Mouse (Mus musculus) spleen, postnatal 36 days (tissue): Measurements from ENCODE around the gene Usp13.

Source experiments
- DNase-seq, 2 experiments: peaks; one replicate each; pipeline ENCODE4 v3.0.0; 2022; ENCODE audit warnings: low spot score in 2 of 2, mixed read lengths in 1 of 2

The Usp13 gene

DNA sequence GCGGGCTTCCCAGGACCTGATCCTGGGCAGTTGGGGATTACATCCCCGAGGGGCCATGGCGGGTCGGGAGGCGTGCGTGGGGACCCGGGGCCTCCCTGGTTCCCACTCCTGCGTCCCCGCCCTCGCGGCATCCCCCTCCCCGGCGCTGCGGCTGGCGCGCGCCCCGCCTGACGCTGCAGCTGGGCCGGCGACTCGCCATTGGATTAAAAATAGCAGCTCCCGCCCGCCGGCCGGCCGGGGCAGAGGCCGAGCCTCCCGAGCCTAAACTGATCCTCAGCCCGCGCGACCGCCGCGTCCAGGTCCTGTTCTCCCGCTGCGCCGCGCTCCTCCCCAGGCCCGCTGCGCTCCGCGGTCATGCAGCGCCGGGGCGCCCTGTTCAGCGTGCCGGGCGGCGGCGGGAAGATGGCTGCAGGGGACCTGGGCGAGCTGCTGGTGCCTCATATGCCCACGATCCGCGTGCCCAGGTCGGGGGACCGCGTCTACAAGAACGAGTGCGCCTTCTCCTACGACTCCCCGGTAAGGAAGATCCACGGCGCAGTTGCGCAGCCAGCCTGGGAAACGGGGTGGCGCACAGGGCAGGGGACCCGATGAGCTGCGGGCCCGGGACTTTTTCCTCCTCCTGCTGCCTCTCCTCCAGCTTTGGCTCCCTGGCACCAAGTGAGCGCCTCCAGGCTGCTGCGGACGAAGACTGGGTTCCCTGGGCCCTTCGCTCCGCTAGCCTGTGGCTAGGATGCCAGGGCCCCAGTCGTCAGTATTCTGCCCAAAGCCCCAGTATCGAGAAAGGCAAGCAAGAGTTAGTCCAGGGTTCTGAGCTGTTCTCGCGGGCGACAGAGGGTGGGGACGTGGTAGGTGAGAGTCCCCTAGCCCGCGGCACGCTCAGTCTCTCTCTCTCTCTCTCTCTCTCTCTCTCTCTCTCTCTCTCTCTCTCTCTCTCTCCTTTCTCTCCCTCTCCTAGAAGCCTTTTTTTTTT, at the start of gene Usp13:
Gene Usp13 (plus strand): TSS at position 190 of the 970 bp plus-strand sequence.
- no peak for DNase-seq

DNA sequence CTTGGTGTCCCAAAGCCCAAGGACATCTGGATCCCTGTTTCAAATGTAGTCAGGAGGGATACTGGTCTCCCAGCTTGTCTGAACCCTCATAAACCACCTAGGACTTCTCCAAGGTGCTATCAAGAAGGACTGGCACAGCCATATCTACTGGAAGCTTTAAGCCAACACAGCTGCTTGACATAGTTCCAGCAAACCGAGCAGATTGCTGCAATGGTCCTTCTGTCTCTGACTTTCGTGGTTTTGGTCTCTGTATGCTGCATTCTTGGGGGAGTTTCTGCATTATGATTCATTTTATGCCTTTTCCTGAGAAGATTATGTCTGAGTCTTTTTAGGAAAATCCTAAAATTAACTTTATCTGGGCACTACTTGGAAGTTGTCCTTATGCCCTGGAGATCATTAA, 46.6 kb upstream of the Usp13 start:
- no peak for DNase-seq

DNA sequence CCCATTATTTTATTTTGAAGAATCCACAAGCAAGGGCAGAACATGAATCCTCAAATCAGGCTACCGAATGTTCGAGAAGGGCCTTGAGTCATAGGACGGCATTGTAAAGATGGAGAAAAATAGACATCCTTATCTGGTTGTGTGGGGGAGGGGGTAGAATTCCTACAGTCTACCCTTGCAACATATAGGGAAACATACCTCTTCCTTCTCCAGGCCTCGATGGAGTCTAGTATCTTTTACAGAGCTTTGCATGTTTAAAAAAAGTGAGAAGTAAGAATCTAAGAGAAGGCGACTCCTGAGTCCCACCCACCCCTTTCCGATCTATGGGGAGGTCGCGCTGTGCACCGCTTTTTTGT, 367 bp upstream of the Usp13 start:
- DNase-seq: no peak

DNA sequence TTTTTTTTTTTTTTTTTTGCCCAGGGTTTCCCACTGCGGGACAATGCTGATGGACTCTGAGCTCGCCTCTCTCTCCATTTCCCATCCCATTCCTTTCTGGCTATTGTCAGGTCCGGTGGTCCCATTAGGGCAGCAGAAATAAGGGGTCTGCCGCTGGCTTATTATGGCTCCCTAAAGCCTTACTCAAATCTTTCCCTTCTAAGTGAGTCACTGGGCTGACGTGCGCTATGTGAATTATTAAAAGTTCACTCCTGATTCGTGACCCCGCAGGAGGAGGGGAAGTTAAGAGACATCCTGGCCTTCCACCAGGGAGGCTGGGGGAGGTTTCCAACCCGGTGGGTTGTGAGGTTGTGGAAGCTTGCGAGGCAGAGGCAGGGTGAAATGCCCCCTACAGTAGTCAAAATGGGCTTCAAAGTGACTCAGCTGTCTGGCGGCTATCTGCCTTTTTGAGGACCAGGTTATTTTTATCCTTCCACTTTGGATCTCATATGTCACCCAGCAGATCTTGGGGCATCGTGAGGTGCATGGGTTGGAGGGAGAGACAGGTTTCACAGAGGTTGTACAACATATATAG, 1.1 kb downstream of the Usp13 start:
- no peak for DNase-seq

DNA sequence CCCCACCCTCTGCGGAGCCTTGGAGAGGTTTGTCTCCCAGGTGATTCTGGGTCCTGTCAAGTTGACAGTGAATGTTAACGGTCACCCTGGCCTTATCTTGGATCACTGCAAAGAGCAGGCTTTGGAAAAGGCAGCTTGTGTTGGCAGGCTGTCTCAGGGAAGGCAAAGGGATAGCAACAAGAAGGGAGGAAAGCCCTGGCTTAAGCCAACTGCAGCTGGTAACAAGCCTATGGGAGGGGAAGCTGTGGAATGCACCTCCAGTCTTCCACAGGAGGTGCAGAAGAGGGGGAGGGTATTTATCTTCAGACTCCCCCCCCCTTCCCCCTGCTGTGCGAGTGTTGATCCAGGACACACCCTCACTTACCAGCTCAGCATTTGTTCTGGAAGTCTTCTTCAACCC, 5.3 kb downstream of the Usp13 start:
- DNase-seq: no peak

DNA sequence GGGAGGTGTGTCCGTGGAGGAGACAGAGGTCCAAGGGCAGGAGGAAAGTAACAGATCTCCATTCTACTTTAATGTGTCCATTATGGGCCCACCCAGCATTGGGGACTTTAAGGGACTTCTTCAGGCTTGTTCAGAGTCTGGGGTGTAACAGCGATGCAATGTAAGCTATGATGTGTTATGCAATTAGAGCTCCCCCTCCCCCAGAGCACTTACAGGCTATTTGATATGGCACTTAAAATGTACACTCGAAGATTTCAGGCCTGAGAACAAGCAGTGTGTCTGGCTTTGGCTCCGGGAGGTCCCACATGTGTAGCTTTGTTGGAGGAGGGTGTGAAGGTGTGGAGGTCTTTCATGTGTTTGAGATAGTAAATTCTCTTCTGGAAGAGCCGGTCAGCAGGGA, 7.6 kb downstream of the Usp13 start:
- no peak for DNase-seq

DNA sequence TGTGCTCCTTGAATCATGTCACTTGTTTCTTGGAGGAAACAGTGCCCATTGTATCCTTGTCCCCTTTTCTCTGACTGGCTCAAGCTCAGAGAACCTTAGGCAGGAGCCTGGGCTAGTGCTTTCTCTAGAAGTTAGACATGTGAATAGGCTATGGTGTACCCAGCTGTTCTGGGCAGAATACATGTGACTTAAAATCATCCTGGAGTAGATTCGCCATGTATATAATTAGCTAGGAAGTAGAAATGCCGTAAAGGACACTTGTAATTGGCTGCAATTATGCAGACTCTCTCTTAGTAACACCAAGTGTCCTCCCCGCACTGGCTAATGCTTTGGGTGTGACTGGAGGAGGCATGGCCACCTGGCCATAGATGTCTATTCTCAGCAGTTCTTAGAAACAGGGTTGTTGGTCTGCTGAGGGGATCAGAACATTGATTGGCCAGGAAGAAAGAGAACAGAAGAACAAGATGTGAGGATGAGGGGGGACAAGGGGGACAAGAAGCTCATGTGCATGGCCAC, 8.7 kb downstream of the Usp13 start:
- no peak for DNase-seq

DNA sequence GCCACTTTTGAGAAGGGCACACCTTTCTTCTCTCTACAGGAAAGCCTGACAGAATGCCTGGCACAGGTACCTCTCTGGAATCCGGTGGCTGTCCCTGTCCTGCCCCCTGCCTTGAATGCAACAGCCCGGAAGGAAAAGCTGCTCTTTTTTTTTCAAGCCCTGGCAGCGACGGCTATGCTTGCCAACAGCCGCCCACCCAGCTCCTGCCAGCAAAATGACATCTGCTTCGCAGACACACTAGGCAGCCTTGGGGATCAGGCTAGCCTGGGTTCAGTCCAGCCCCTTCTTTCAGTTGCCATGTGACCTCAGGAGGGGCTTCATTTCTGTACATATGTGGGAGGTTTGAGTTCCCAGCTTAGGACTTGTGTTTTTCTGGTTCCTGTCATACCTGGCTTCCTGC, 9.4 kb downstream of the Usp13 start:
- no peak for DNase-seq

DNA sequence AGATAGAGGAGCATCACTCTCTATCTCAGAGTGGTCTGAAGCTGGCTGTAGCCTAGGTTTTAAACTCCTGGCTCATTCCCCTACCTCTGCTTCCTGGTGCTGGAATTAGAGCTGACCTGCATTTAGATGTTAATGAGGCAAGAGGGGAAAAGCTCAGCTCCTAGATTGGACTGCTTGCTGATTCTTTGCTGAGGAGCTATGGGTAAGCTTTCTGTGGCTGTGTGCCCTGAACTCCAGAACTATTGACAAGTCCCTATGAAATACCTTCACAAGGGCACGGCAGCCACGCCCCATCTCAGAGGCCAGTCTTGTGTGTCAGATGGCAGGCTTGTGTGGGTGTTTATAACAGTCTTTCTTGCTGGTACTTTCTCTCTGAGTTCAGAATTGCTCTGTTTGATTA, 16.5 kb downstream of the Usp13 start:
- DNase-seq: no peak

DNA sequence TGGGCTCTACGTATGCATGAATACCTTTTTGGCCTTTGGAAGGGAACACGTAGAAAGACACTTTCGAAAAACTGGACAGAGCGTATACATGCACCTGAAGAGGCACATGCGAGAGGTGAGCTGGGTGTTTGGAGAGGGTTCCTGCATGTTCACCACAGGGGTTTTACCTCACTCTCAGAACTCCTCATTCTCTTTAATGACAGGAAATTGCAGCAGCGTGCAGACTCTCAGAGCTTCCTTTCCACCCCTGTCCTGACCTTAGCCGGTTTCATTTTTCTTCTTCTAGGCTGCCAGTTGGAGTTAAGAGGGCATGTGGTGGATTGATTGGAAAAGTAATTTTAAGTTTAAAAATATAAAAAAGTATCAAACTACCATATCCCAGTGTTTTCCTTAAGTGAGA, 20.5 kb downstream of the Usp13 start:
- DNase-seq: no peak

DNA sequence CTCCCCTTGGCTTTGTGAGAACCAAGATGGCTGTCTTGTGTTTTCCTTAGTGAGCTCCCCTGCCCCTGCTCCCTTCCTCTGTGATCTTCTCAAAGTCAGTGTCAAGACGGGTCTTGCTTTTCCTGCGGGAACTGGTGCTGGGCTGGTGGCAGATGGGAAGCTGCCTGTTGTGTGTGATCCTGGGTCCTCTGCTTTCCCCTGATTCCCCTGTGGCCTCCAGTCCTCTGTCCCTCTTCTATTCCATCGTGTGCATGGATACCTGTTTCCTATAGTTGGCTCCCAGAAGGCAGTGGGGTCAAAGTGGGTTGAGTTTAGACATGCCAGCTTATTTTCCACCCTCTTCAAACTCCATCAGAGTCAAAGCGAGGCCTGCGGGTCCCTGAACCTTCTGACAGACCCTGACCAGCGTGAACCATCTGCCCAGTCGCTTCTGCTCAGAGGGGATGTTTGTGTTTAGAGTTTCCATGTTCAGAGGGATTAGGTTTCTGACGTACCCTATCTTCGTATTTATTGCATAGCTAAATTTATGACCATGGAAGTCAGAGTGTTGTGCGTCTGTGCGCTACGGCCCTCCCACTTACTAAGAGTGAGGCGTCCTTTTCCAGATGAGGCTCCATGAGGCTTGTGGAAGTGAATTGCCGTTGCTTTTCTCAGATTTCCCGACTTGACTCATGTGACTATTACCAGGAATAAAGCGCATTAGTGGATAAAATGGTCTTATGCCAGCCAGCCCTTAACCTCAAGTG, 39.2 kb downstream of the Usp13 start:
- no peak for DNase-seq

DNA sequence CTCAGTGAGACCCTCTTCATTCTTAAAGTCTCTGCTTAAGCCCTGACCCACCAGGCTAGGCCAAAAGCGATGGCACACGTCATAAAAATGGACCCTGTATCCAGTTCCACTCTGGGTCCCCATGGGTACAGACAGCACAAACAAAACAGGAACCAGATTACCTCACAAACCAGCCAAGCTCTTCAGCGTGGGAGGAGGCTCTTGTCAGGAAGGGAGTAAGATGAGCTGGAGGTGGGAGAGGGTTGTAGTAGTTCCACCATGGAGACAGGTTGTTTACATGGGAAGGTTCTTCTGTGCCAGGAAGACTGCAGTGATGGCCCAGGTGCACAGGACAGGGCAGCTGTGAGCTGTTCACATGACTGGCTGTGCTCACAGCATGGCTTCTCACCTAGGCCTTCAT, 53.7 kb downstream of the Usp13 start:
- DNase-seq: no peak

DNA sequence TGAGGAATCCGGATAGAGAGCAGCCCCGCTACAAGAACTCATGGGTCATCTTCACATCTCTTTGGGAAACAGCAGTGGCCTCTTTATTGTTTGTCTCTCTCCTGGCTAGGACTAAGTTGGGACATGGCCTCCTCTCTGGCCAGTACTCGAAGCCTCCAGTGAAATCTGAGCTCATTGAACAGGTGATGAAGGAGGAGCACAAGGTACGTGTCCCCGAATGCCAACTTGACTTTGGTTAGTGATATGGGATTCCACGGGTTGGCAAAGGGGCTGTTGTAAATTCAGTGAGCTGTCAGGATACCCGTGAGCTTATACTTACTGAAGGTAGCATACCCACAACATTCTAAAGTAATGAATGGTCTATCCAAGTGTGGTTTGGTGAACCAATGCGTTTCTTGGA, 69.0 kb downstream of the Usp13 start:
- no peak for DNase-seq

DNA sequence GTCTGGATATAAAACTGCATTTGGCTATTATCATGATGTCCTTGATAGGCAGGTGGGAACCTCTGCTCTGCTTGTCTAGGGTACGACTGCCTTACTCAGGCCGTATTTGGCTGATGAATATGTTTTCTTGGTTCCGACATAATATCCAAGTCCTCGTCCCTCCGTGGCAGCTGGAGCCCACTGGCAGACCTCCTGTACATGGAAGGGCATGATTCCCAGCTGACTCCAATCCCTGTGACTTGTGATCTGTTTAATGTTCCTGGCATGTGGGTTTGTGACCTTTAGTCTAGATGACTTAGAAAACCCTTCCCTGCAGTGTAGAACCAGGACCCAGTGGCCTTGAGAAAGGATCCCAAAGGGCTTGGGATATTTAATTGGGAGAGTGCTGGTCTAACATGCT, 71.5 kb downstream of the Usp13 start:
- no peak for DNase-seq

DNA sequence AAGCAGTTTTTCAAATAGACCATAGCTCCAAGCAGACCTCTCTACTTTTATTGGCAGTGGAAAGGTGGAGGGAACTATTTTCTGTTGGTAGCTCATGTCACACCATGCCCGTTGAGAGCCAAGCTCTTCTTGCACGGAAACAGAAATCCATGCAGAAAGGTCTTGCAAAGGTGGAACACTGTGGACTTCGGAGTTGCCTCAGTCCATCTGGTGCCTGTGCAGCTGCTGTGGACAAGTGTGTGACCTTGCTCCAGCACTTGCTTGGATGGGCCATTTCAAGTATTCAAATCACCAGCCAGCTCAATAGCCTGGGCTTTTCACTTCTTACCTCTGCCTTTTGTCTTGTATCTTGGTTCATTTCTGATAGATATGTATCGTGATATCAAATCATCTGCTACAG, 72.8 kb downstream of the Usp13 start:
- no peak for DNase-seq

DNA sequence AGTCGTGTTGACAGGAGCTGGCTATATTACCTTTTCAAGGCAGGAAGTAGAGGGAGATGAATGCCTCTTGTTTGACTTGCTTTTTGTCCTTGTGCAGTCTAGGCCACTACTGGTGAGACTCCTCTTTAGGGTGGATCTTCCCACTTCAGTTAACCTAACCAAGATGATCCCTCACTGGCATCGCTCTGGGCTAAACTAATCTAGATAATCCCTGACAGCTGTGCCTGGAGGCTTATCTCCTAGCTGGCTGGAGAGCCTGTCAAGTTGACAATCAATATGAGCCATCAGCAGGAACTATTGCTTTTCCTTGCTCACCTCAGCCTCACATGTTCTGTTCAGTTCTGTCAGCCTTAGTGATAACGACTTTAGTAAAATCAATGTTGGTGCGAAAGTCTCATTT, 86.1 kb downstream of the Usp13 start:
- DNase-seq: no peak

DNA sequence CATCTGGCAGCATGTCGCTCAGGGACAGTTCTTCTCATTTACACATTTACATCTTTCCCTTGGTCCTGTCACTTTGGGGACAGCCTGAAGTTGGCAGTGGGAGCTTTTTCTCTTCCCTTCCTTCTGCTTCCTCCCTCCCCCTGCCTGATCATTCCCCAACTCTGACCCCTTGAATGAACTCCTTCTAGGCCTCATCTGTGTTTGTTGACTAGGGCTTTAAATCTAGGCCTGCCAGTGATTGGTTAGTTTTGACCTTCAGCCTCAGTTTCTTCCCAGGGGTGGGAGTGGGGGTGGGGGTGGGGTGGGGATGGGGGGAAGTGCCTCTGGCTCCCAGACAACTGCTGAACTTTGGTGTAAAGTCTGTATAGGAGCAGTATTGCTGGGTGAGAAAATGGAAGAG, 87.3 kb downstream of the Usp13 start:
- no peak for DNase-seq

DNA sequence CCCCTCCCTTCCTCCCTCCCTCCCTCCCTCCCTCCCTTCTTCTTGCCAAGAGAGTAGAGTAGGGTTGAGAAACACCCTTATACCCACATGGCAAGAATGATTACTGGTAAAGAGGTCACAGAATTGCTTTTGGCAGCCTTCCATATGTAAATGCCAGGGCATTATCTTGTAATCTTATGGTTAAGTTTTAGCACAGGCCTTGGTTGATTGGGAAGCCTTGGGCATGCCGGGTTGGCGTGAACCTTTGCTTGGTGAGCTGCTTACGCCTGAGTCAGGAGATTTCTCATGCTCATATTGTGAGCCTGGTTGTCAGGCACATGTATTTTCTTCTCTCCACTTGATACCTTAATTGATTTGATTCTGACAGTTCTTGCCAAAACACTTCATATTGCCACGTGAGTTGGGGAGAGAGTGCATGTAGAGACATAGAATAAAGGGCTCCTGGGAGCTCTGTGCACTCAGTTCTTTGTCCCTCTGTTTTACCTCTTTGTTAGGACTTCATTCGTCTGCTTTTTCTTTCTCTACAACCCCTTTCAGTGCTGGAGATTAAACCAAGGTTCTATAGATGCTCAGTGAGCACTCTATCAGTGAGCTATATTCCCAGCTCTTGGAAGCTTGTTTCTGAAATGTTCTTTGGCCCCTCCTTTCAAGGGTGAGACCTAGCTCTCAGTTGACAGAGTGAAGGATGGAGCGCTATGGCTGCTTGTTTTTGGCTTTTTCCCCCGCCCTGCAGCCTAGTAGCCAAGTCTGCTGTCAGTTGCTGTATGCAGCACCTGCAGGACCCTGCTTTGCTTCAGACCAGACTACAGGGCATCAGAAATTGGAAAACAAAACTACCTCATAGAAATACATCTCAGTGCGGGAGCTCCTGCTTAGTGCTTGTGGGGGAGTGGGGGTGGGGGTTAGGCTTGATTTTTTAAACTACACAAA, 88.8 kb downstream of the Usp13 start:
- DNase-seq: no peak

DNA sequence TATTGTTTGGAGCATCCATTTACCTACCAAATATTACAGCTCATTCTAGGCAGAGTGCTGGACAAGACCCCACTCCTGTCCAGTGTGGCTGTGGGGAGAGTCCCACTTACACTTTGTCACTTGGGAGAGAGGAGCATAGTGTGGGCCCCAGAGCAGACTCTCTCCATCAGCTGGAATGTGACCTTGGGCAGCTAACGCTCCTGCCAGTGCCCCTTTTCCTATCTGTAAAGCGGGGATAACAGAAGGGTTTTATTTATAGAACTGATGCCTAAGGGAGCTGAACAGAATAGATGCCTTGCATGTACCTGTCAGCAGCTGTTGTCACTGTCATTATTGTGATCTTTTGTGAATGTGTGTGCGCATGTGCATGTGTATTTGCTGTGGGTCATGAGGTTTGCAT, 91.1 kb downstream of the Usp13 start:
- no peak for DNase-seq

DNA sequence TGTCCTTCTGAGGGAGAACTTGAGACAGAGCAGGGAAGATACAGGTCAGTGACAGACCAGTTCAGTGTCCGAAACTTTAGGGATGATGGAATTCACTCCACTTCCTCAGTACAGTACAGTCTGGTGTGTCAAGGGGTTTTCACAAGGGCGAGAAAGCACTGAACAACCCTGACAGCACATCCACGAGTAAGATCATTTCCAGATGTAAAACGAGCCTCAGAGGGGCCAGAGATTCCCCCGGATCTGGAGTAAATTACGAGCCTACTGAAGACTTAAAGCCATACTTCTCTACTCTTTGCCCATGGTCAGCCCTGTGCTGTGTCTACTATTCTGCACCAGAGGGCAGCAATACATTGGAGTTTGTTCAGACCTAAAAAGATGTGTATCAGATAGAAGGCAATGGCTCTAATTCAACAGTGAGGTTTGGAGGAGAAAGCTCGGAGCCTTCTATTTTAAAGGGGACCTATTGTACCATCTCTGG, 92.8 kb downstream of the Usp13 start:
- DNase-seq: no peak

DNA sequence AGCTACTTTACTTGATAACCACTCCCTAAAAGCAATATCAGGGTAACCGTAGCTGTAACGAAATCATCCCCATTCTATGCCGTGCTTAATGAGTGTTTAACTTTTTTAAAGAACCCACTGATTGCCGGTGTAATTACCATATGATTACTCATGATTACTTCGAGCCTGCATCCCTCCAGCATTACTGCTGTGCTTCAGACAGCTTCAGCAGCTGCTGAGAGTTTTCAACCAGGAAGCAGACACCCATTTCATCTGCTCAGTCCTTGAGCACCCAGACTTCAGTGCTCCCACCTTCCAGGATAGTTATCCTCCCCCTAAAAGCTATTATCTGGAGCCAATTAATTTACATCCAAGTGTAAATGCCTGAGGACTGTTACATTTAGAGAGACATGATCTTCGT, 106.8 kb downstream of the Usp13 start:
- no peak for DNase-seq
